Mouse (Mus musculus): ENCODE data around the gene Lrrc66.

GRCm38 (mm10) chr5:73631001-73631558 lies 1.2 kb downstream of the Lrrc66 start:
- TF ChIP-seq CTCF (IDR thresholded peaks at IDR 0.05; ENCODE audit: control insufficient read depth, insufficient read depth, insufficient read length), result no peak
- TF ChIP-seq USF1 (IDR thresholded peaks at IDR 0.05; ENCODE audit: low read depth), result no peak
- TF ChIP-seq MAX (IDR thresholded peaks at IDR 0.05), result no peak
- no peak for TF ChIP-seq CEBPB (IDR thresholded peaks at IDR 0.05; ENCODE audit: low read depth)
